Mouse (Mus musculus): Measurements from ENCODE around the gene Myh7. TPM values are rescaled to one million over a fixed set of nuclear protein-coding genes. Genes with fewer than 3 reads are reported as not detected.
A peak's percentile ranks its signal among the peaks of the same experiment; 100 is the strongest.
"Not testable (repeated sequence)": the region's sequence is repeated elsewhere in the genome, so short reads cannot be mapped to it uniquely, and the experiment has no call there.

Gene Myh7
- polyA plus RNA-seq, 1 experiment from 2014 or later: 21.5 TPM

DNA sequence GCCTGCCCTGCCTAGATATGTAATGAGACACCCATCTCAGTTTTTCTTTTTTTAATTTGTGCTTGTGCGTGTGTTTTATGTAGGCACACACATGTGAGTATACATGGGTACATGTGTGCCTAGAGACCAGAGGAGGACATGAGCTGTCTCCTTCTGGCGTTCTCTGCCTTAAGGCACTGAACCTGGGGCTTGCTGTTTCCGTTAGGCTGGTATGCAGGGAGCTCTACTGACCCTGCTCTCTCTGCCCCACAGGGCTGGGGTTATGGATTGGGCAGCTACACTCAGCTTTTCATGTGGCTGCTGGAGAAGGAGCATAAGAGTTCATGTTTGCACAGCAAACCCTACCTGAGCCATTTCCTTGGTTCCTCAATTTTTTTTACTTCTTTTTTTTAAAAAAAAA is 40.0 kb downstream of the Myh7 start:
- H3K27me3 ChIP-seq: no peaks in the 10 kb centered on the region
- no peak overlapping the region for H3K9ac ChIP-seq
- no peak for ATAC-seq (ENCODE audit: insufficient number of reproducible peaks, low FRiP score, low TSS enrichment, low read depth)
- H3K4me3 ChIP-seq (replicated peaks): no peak overlapping the region
- H3K27ac ChIP-seq (replicated peaks): no peak overlapping the region
- no peak overlapping the region for H3K4me2 ChIP-seq (replicated peaks)
- WGBS: 62% methylated on average over 3 of the region's 3 CpGs
- H3K4me1 ChIP-seq: no peaks in the 10 kb centered on the region
- H3K9me3 ChIP-seq (replicated peaks): no peaks in the 10 kb centered on the region
- H3K36me3 ChIP-seq: no peaks in the 10 kb centered on the region

DNA sequence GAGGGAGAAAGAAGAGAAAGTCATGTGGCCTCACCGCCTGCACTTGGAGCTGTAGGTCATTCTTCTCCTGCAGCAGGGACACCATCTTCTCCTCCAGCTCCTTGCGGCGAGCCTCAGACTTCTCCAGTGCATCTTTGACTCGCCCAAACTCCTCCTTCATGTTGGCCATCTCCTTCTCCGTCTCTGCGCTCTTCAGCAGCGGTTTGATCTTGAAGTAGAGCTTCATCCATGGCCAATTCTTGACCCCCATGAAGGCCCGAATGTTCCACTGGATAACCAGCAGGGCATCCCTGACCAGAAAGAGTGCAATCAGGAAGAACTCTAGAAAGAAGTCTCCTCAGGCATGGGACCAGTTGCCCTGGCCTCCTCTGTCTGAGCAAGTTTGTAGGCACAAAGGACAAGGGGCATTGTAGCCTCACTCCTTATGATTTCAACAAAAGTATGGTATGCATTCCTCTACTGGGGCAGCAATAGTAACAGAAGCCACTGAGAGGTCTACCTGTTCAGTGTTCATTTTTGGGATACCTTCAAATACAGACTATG is 40.7 kb downstream of the Myh7 start:
- Histone ChIP-seq H3K9me3 (replicated peaks) (no peaks in the 10 kb centered on the region), H3K27ac (replicated peaks) (no peak overlapping the region), H3K36me3 (no peaks in the 10 kb centered on the region), H3K27me3 (no peaks in the 10 kb centered on the region), H3K4me1 (no peaks in the 10 kb centered on the region), H3K4me2 (replicated peaks) (no peak overlapping the region), H3K9ac (no peak overlapping the region), H3K4me3 (replicated peaks) (no peak overlapping the region)
- 94% methylated on average over 8 of the region's 8 CpGs for WGBS
- no peak for ATAC-seq (ENCODE audit: insufficient number of reproducible peaks, low FRiP score, low TSS enrichment, low read depth)

DNA sequence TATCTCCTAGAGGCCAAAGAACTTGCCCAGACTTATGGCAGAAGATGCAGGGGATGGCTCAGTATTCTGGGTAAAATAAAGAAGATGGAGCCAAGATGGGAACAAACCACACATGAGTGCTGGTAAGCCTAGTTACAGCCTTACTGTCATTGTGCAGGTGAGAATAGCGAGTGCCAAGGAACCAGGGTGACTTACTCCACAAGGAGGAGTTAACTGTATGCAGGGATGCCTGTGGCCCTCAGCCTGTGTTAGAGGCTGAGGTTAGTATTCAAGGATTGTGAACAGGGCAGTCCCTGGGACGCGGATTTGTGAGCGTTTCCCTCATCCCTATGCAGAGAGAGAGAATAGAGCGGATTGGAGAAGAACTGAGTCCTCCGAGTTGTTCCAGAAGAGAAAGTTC is 42.8 kb downstream of the Myh7 start:
- no peak for ATAC-seq (ENCODE audit: insufficient number of reproducible peaks, low FRiP score, low TSS enrichment, low read depth)
- Histone ChIP-seq H3K9me3 (replicated peaks) (no peaks in the 10 kb centered on the region), H3K4me2 (replicated peaks) (no peak overlapping the region), H3K27ac (replicated peaks) (no peak overlapping the region), H3K9ac (no peak overlapping the region), H3K4me1 (no peaks in the 10 kb centered on the region), H3K36me3 (no peaks in the 10 kb centered on the region), H3K27me3 (no peaks in the 10 kb centered on the region), H3K4me3 (replicated peaks) (no peak overlapping the region)
- 92% methylated on average over 6 of the region's 6 CpGs for WGBS

DNA sequence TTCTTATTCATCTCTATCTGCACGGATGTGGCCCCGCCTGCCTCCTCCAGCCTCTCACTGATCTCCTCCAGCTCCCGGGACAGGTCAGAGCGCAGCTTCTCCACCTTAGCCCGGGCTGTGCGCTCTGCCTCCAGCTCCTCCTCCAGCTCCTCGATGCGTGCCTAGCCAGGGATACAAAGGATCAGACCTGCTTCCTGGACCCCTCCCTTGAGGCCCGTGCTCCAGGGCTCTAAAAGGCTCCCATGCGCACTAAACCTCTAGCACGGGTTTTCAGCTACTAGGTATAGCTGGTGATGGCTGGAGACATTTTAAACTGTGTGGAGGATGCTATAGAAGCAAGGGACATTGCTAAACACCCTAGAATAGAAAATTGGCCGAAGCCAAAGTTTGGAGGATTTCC is 43.9 kb downstream of the Myh7 start:
- Histone ChIP-seq H3K4me2 (replicated peaks) (no peak overlapping the region), H3K9me3 (replicated peaks) (no peaks in the 10 kb centered on the region), H3K27me3 (no peaks in the 10 kb centered on the region), H3K9ac (no peak overlapping the region), H3K4me1 (no peaks in the 10 kb centered on the region), H3K4me3 (replicated peaks) (no peak overlapping the region), H3K36me3 (no peaks in the 10 kb centered on the region), H3K27ac (replicated peaks) (no peak overlapping the region)
- WGBS: 63% methylated on average over 12 of the region's 12 CpGs
- ATAC-seq (ENCODE audit: insufficient number of reproducible peaks, low FRiP score, low TSS enrichment, low read depth): no peak

DNA sequence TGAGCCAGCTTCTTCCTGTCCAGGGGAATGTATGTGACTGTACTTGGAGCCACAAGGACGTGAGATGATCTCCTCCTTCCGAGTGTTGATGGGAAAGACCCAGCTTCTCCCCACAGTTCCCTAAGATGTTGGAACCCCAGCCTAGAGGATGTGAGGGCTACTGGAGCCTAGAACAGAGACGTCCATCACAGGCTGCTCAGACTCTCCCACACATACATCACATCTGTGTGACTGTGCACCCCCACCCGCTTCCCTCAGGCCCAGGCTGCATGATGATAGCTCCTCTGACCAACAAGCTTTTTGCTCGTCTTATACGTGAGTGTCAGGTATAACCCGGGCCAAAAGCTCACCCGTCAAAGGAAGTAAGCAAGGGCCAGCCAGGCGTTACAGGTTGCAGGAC is 45.6 kb downstream of the Myh7 start:
- H3K36me3 ChIP-seq: no peaks in the 10 kb centered on the region
- no peaks in the 10 kb centered on the region for H3K27me3 ChIP-seq
- 81% methylated on average over 9 of the region's 9 CpGs for WGBS
- ATAC-seq (ENCODE audit: insufficient number of reproducible peaks, low FRiP score, low TSS enrichment, low read depth): no peak
- no peaks in the 10 kb centered on the region for H3K4me1 ChIP-seq
- H3K9me3 ChIP-seq (replicated peaks): no peaks in the 10 kb centered on the region
- H3K27ac ChIP-seq (replicated peaks): no peak overlapping the region
- no peak overlapping the region for H3K4me3 ChIP-seq (replicated peaks)
- H3K4me2 ChIP-seq (replicated peaks): no peak overlapping the region
- no peak overlapping the region for H3K9ac ChIP-seq

DNA sequence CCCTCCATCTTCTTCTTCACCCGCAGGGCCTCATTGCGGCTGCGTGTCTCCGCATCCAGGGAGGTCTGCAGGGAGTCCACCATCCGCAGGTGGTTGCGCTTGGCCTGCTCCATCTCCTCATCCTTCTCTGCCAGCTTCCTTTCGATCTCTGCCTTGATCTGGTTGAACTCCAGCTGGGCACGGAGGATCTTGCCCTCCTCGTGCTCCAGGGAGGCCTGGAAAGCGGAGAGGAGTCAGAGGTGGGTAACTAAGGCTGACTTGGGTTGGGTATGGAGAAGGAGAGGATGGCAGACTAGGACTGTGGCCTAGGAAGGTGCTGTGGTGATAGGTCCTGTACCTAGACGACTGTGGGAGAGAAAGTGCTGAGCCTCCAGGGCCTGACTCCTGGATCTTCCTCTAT is 47.4 kb downstream of the Myh7 start:
- H3K4me2 ChIP-seq (replicated peaks); H3K4me1 ChIP-seq; H3K9ac ChIP-seq; H3K9me3 ChIP-seq (replicated peaks); H3K27ac ChIP-seq (replicated peaks); H3K36me3 ChIP-seq; ATAC-seq (ENCODE audit: insufficient number of reproducible peaks, low FRiP score, low TSS enrichment, low read depth); H3K27me3 ChIP-seq; H3K4me3 ChIP-seq (replicated peaks): not testable (repeated sequence)
- 80% methylated on average over 7 of the region's 11 CpGs for WGBS

DNA sequence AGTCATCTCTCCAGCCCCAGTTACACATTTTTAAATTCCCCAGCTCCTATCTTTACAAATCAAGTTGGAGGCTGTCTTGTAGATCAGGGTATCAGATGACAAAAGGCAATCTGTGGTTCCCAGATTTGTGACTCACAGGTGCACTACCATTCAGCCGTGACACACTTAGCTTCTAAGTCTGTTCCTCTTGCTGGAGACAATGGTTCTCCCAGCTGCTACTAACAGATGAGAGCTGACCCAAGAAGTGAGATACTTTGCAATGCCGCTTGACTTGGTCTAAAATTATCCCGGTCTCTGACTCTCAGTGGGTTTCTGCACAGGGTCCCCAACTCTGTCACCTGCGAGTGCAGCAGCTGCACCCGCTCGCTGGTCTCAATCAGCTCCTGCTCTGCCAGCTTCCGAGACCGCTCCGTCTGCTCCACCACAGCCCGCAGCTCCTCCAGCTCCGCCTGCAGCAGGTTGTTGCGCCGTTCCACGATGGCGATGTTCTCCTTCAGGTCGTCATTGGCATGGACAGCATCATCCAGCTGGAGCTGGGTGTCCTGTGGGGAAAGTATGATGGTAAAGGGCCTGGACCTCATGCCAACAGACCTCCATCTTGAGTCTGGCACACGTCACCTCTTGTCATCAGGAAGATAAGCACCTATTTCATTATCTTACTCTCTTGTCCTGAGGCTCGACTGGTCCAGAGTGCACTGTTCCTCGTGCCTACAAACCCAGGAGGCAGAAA is 48.3 kb downstream of the Myh7 start:
- no peak overlapping the region for H3K9ac ChIP-seq
- H3K27me3 ChIP-seq: no peaks in the 10 kb centered on the region
- no peaks in the 10 kb centered on the region for H3K9me3 ChIP-seq (replicated peaks)
- WGBS: 79% methylated on average over 19 of the region's 19 CpGs
- H3K36me3 ChIP-seq: no peaks in the 10 kb centered on the region
- no peak overlapping the region for H3K4me2 ChIP-seq (replicated peaks)
- H3K27ac ChIP-seq (replicated peaks): no peak overlapping the region
- ATAC-seq (ENCODE audit: insufficient number of reproducible peaks, low FRiP score, low TSS enrichment, low read depth): peak; percentile 6; the same call in 1 of the 2 replicates
- 0 out of 2 replicates have a peak, but pooled peaks cover 3% of the 10 kb centered on the region for H3K4me1 ChIP-seq
- H3K4me3 ChIP-seq (replicated peaks): no peak overlapping the region

DNA sequence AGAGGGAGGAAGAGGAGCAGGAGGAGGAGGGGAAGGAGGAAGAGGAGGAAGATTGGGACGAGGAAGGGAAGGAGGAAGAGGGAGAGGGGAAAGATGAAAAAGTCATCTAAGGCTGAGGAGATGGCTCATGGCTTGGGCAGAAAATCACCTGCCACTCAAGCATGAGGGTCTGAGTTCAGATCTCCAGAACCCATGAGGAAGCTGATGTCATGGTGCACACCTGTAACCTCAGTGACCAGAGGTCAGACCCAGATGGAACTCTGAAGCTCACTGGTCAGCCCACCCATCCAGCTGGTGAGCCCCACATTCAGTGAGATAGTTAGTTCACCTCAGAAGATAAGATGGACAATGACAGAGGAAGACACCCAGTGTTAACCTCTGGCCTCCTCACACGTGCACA is 49.5 kb downstream of the Myh7 start:
- Histone ChIP-seq H3K4me1 (0 out of 2 replicates have a peak, but pooled peaks cover 3% of the 10 kb centered on the region), H3K9me3 (replicated peaks) (no peaks in the 10 kb centered on the region), H3K4me2 (replicated peaks) (no peak overlapping the region), H3K27ac (replicated peaks) (no peak overlapping the region), H3K4me3 (replicated peaks) (no peak overlapping the region), H3K36me3 (no peaks in the 10 kb centered on the region), H3K27me3 (no peaks in the 10 kb centered on the region), H3K9ac (no peak overlapping the region)
- ATAC-seq (ENCODE audit: insufficient number of reproducible peaks, low FRiP score, low TSS enrichment, low read depth): no peak
- WGBS: 79% methylated on average over 2 of the region's 2 CpGs

DNA sequence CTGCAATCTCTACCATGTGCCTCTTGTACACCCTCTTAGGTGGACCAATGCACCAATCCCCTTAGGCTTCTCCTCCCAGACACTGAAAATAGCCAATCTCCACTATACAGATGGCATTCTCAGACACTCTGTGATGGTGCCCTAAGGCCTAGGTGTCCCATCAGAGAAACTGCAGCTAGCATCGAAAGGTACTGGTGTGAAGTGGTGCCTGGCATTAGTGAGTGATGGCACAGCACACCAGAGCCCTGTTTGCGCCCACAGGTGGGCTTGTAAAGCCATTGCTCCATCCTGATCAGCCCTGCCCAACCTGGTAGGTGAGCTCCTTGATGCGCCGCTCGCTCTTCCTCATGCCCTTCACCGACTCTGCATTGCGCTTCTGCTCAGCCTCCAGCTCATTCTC is 50.5 kb downstream of the Myh7 start:
- H3K27me3 ChIP-seq: no peaks in the 10 kb centered on the region
- no peaks in the 10 kb centered on the region for H3K9me3 ChIP-seq (replicated peaks)
- WGBS: 95% methylated on average over 7 of the region's 7 CpGs
- no peak for ATAC-seq (ENCODE audit: insufficient number of reproducible peaks, low FRiP score, low TSS enrichment, low read depth)
- H3K4me2 ChIP-seq (replicated peaks): no peak overlapping the region
- H3K4me3 ChIP-seq (replicated peaks): no peak overlapping the region
- no peak overlapping the region for H3K27ac ChIP-seq (replicated peaks)
- H3K4me1 ChIP-seq: 0 out of 2 replicates have a peak, but pooled peaks cover 3% of the 10 kb centered on the region
- no peaks in the 10 kb centered on the region for H3K36me3 ChIP-seq
- no peak overlapping the region for H3K9ac ChIP-seq

DNA sequence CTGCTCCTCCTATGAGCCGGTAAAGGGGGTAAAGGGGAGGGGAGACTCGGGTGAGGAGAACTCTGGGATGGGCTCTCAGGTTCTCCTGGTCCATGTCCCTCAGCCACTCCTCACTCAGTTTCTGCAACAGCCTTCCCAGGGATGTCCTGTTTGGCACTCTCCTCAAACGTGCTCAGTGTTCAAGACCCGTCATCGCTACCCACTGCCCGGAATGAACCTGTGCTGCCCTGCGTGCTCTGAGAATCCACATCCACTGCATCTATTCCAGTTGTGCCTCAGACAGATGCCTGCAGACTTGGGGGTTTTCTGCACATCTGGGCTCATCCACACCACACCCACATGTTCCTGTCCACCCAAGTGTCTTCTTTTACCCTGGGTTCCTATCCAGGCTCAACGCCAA is 51.9 kb downstream of the Myh7 start:
- Histone ChIP-seq H3K36me3 (no peaks in the 10 kb centered on the region), H3K27ac (replicated peaks) (no peak overlapping the region), H3K9ac (no peak overlapping the region), H3K27me3 (no peaks in the 10 kb centered on the region), H3K4me1 (0 out of 2 replicates have a peak, but pooled peaks cover 3% of the 10 kb centered on the region), H3K9me3 (replicated peaks) (no peaks in the 10 kb centered on the region), H3K4me2 (replicated peaks) (no peak overlapping the region), H3K4me3 (replicated peaks) (no peak overlapping the region)
- no peak for ATAC-seq (ENCODE audit: insufficient number of reproducible peaks, low FRiP score, low TSS enrichment, low read depth)
- 88% methylated on average over 8 of the region's 8 CpGs for WGBS

DNA sequence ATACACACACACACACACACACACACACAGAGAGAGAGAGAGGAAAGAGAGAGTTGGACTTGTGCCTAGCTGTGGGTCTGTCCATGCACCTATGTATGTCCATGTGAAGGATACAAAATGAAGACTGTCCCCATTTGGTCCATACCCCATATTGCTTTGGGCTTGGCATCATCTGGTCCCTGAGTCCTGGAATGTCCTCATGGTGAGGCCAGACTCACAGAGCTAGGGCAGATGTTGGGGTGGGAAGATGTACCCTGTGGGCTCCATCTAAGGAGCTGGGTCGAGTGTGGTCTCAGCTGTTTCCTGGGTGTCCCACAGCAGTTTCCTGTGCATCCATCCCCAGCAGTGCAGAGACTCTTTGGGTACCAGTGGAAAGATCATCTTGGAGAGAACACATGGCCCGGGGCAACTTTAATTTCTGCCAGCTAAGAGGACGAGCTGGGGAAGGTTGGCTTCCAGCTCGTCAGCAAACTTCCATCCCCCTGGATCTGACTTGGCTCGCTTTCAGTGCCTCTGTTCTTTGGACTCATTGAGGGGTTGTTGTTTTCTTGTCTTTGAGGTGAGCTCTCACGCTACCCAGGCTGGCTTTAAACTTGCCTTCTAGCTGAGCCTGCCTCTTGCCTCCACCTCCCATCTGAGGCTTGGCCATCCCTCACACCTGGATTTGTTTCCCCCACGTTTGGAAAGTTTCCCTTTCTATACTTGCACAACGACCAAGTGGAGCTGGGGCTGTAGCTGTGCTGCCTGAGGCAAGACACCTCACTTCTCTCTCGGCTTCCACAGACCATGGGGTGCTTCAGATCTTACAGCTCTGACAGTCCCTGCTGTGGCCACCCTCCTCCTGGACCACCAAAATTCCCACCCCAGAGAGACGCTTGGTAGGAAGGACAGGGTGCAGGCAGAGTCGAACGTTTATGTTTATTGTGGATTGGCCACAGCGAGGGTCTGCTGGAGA is 53.1 kb downstream of the Myh7 start:
- Histone ChIP-seq H3K4me2 (replicated peaks) (no peak overlapping the region), H3K9ac (no peak overlapping the region)
- no peak for ATAC-seq (ENCODE audit: insufficient number of reproducible peaks, low FRiP score, low TSS enrichment, low read depth)

More for the DNA sequence above, 53.1 kb downstream of the Myh7 start:
- Histone ChIP-seq H3K9me3 (replicated peaks) (no peaks in the 10 kb centered on the region), H3K27ac (replicated peaks) (no peak overlapping the region), H3K36me3 (no peaks in the 10 kb centered on the region), H3K4me3 (replicated peaks) (no peak overlapping the region), H3K4me1 (peaks cover 8% of the 10 kb centered on the region; the same call in 1 of the 2 replicates), H3K27me3 (no peaks in the 10 kb centered on the region)
- WGBS: 48% methylated on average over 13 of the region's 13 CpGs
